Mouse (Mus musculus): Measurements from ENCODE around the gene Brd1. TPM values are rescaled to one million over a fixed set of nuclear protein-coding genes. Genes with fewer than 3 reads are reported as not detected.
"Not testable (repeated sequence)": the region's sequence is repeated elsewhere in the genome, so short reads cannot be mapped to it uniquely, and the experiment has no call there.

Brd1 gene
- polyA plus RNA-seq, 1 experiment from 2014 or later, result 10.5 TPM

- not testable (repeated sequence) for H3K9ac ChIP-seq; H3K27ac ChIP-seq; H3K4me1 ChIP-seq (replicated peaks); H3K4me3 ChIP-seq; H3K4me2 ChIP-seq; ATAC-seq (replicated peaks; ENCODE audit: insufficient number of reproducible peaks, insufficient read depth, low FRiP score, low read depth); H3K9me3 ChIP-seq (replicated peaks); H3K27me3 ChIP-seq
- WGBS, result 78% methylated on average over 13 of the region's 13 CpGs
- H3K36me3 ChIP-seq, result peaks cover 92% of the 10 kb centered on the region
Measured at GRCm38 (mm10) chr15:88706987-88707386, 27.0 kb downstream of the Brd1 start.

GRCm38 (mm10) chr15:88706320-88706719, 27.7 kb downstream of the Brd1 start:
- no peak overlapping the region for H3K4me3 ChIP-seq
- H3K4me1 ChIP-seq (replicated peaks), result no peaks in the 10 kb centered on the region
- no peaks in the 10 kb centered on the region for H3K27me3 ChIP-seq
- H3K36me3 ChIP-seq, result peaks cover 87% of the 10 kb centered on the region
- WGBS, result 87% methylated on average over 6 of the region's 6 CpGs
- no peak overlapping the region for H3K4me2 ChIP-seq
- H3K27ac ChIP-seq, result no peak overlapping the region
- ATAC-seq (replicated peaks; ENCODE audit: insufficient number of reproducible peaks, insufficient read depth, low FRiP score, low read depth), result no peak
- H3K9me3 ChIP-seq (replicated peaks), result no peaks in the 10 kb centered on the region
- no peak overlapping the region for H3K9ac ChIP-seq

GRCm38 (mm10) chr15:88704284-88704683, 29.7 kb downstream of the Brd1 start:
- no peak overlapping the region for H3K4me3 ChIP-seq
- WGBS, result 44% methylated on average over 1 of the region's 1 CpGs
- H3K4me2 ChIP-seq, result no peak overlapping the region
- H3K4me1 ChIP-seq (replicated peaks), result no peaks in the 10 kb centered on the region
- no peaks in the 10 kb centered on the region for H3K27me3 ChIP-seq
- H3K9me3 ChIP-seq (replicated peaks), result no peaks in the 10 kb centered on the region
- no peak for ATAC-seq (replicated peaks; ENCODE audit: insufficient number of reproducible peaks, insufficient read depth, low FRiP score, low read depth)
- no peak overlapping the region for H3K9ac ChIP-seq
- peaks cover 79% of the 10 kb centered on the region for H3K36me3 ChIP-seq
- no peak overlapping the region for H3K27ac ChIP-seq

DNA sequence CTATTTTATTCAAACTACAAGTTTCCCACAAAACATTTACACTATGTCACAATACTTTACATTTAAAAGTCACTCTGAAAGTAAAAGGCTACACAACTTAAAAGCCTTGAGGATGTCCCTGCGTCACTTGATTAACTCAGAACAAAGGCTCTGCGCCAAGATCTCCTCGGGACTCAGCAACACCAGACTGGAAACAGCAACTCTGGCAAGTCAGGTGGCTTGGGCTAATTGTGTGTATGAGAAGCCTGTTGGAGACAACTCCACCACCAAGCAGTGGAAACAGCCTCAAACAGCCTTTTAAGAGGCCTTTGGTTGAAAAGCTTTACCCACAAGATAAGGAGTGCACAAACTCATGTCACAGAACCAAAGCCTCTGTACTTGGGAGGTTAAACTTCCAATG, 31.5 kb downstream of the Brd1 start:
- H3K36me3 ChIP-seq, result peaks cover 69% of the 10 kb centered on the region
- H3K9ac ChIP-seq, result no peak overlapping the region
- no peaks in the 10 kb centered on the region for H3K4me1 ChIP-seq (replicated peaks)
- 56% methylated on average over 3 of the region's 3 CpGs for WGBS
- H3K27ac ChIP-seq, result no peak overlapping the region
- no peak overlapping the region for H3K4me3 ChIP-seq
- no peaks in the 10 kb centered on the region for H3K27me3 ChIP-seq
- H3K4me2 ChIP-seq, result no peak overlapping the region
- no peak for ATAC-seq (replicated peaks; ENCODE audit: insufficient number of reproducible peaks, insufficient read depth, low FRiP score, low read depth)
- no peaks in the 10 kb centered on the region for H3K9me3 ChIP-seq (replicated peaks)

- no peaks in the 10 kb centered on the region for H3K4me1 ChIP-seq (replicated peaks)
- H3K36me3 ChIP-seq, result peaks cover 66% of the 10 kb centered on the region
- no peak overlapping the region for H3K4me2 ChIP-seq
- no peak overlapping the region for H3K9ac ChIP-seq
- no peak for ATAC-seq (replicated peaks; ENCODE audit: insufficient number of reproducible peaks, insufficient read depth, low FRiP score, low read depth)
- 89% methylated on average over 18 of the region's 18 CpGs for WGBS
- no peaks in the 10 kb centered on the region for H3K27me3 ChIP-seq
- H3K27ac ChIP-seq, result no peak overlapping the region
- H3K9me3 ChIP-seq (replicated peaks), result no peaks in the 10 kb centered on the region
- H3K4me3 ChIP-seq, result no peak overlapping the region
Measured at GRCm38 (mm10) chr15:88700759-88701158, 33.3 kb downstream of the Brd1 start.

GRCm38 (mm10) chr15:88699508-88699907, 34.5 kb downstream of the Brd1 start:
- H3K27ac ChIP-seq, result no peak overlapping the region
- H3K27me3 ChIP-seq, result no peaks in the 10 kb centered on the region
- 85% methylated on average over 5 of the region's 5 CpGs for WGBS
- ATAC-seq (replicated peaks; ENCODE audit: insufficient number of reproducible peaks, insufficient read depth, low FRiP score, low read depth), result no peak
- no peak overlapping the region for H3K9ac ChIP-seq
- H3K4me3 ChIP-seq, result no peak overlapping the region
- no peak overlapping the region for H3K4me2 ChIP-seq
- no peaks in the 10 kb centered on the region for H3K9me3 ChIP-seq (replicated peaks)
- peaks cover 66% of the 10 kb centered on the region for H3K36me3 ChIP-seq
- H3K4me1 ChIP-seq (replicated peaks), result peaks cover 4% of the 10 kb centered on the region

DNA sequence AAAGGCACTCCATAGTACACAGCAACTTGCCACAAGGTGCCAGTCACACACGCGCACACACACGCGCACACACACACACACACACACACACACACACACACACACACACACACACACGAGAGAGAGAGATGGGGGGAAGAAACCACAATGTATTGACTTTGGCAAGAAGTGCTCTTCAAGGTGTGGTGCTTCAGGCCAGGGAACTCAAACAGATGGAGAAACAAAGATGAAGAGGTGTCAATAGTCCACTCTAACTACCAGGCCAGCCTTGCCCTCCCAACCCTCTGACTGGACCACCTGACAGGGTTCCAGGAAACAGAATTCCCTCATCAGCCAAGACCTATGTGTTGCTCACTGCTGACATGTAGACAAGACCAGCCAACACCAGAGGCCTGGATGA, 36.4 kb downstream of the Brd1 start:
- ATAC-seq (replicated peaks; ENCODE audit: insufficient number of reproducible peaks, insufficient read depth, low FRiP score, low read depth), result no peak
- Histone ChIP-seq H3K4me3 (no peak overlapping the region), H3K36me3 (peaks cover 61% of the 10 kb centered on the region), H3K9me3 (replicated peaks) (no peaks in the 10 kb centered on the region), H3K9ac (no peak overlapping the region), H3K27me3 (no peaks in the 10 kb centered on the region), H3K4me1 (replicated peaks) (peaks cover 17% of the 10 kb centered on the region), H3K27ac (no peak overlapping the region), H3K4me2 (no peak overlapping the region)
- WGBS, result 92% methylated on average over 5 of the region's 5 CpGs

GRCm38 (mm10) chr15:88696055-88696454, 38.0 kb downstream of the Brd1 start:
- no peak for ATAC-seq (replicated peaks; ENCODE audit: insufficient number of reproducible peaks, insufficient read depth, low FRiP score, low read depth)
- Histone ChIP-seq H3K9me3 (replicated peaks) (no peaks in the 10 kb centered on the region), H3K36me3 (peaks cover 63% of the 10 kb centered on the region), H3K4me3 (no peak overlapping the region), H3K9ac (no peak overlapping the region), H3K27ac (no peak overlapping the region), H3K4me1 (replicated peaks) (peaks cover 17% of the 10 kb centered on the region), H3K4me2 (no peak overlapping the region), H3K27me3 (no peaks in the 10 kb centered on the region)
- 93% methylated on average over 7 of the region's 7 CpGs for WGBS

- H3K4me3 ChIP-seq, result no peak overlapping the region
- peaks cover 17% of the 10 kb centered on the region for H3K4me1 ChIP-seq (replicated peaks)
- H3K27ac ChIP-seq, result no peak overlapping the region
- no peak overlapping the region for H3K9ac ChIP-seq
- no peak overlapping the region for H3K4me2 ChIP-seq
- no peaks in the 10 kb centered on the region for H3K27me3 ChIP-seq
- no peak; the same call in 1 of the 2 replicates for ATAC-seq (replicated peaks; ENCODE audit: insufficient number of reproducible peaks, insufficient read depth, low FRiP score, low read depth)
- no peaks in the 10 kb centered on the region for H3K9me3 ChIP-seq (replicated peaks)
- peaks cover 71% of the 10 kb centered on the region for H3K36me3 ChIP-seq
- 44% methylated on average over 5 of the region's 5 CpGs for WGBS
Measured at GRCm38 (mm10) chr15:88694033-88694432, 40.0 kb downstream of the Brd1 start.

DNA sequence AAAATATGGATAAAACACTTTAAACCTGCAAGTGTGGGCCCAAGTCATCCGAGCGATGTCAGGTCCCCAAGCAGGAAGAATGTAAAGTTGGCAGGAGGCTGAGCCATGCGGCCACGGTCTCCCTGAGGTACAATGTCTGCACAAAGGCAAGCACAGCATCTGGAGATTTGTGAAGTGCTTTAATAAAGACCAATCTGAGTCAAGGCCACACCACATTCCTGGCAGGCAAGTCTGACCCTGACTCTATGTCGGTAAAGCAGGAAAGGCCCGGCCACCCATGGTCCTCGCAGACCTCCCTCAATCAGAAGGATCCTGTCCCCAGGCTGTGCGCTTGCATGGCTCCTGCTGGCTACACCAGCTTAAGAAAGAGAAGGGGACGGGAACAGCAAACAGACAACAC, 41.3 kb downstream of the Brd1 start:
- ATAC-seq (replicated peaks; ENCODE audit: insufficient number of reproducible peaks, insufficient read depth, low FRiP score, low read depth), result no peak

GRCm38 (mm10) chr15:88691129-88691528, 42.9 kb downstream of the Brd1 start:
- ATAC-seq (replicated peaks; ENCODE audit: insufficient number of reproducible peaks, insufficient read depth, low FRiP score, low read depth), result no peak
- Histone ChIP-seq H3K4me3 (no peak overlapping the region), H3K9ac (no peak overlapping the region), H3K27ac (no peak overlapping the region), H3K9me3 (replicated peaks) (no peaks in the 10 kb centered on the region), H3K27me3 (no peaks in the 10 kb centered on the region), H3K4me2 (no peak overlapping the region), H3K36me3 (peaks cover 80% of the 10 kb centered on the region), H3K4me1 (replicated peaks) (peaks cover 17% of the 10 kb centered on the region)
- WGBS, result 91% methylated on average over 12 of the region's 12 CpGs

More for the DNA sequence above, 41.3 kb downstream of the Brd1 start:
- Histone ChIP-seq H3K4me1 (replicated peaks) (peaks cover 17% of the 10 kb centered on the region), H3K9ac (no peak overlapping the region), H3K9me3 (replicated peaks) (no peaks in the 10 kb centered on the region), H3K27ac (no peak overlapping the region), H3K4me3 (no peak overlapping the region), H3K27me3 (no peaks in the 10 kb centered on the region), H3K36me3 (peaks cover 78% of the 10 kb centered on the region), H3K4me2 (no peak overlapping the region)
- WGBS, result 72% methylated on average over 9 of the region's 9 CpGs

DNA sequence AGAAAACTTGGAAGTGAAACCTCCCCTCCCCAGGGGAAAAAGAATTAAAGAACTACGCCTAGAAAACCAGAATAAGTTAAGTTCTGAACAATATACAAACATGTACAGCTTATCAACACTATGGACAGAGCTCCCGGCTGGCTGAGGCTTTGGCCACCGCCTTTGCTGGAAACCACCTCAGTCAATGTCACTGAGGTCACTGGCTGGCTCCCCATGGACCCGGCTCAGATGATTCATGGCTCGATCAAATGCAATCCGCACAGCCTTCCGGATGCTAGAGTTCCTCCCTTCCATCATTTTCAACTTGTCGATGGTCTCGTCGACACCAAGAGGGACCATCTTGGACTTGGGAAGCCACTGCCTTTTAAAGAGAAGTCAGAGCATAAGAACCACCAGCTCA, 45.9 kb downstream of the Brd1 start:
- H3K9ac ChIP-seq, result no peak overlapping the region
- no peak for ATAC-seq (replicated peaks; ENCODE audit: insufficient number of reproducible peaks, insufficient read depth, low FRiP score, low read depth)
- H3K36me3 ChIP-seq, result peaks cover 66% of the 10 kb centered on the region

More for the DNA sequence above, 45.9 kb downstream of the Brd1 start:
- WGBS, result 70% methylated on average over 10 of the region's 10 CpGs
- Histone ChIP-seq H3K27me3 (no peaks in the 10 kb centered on the region), H3K9me3 (replicated peaks) (no peaks in the 10 kb centered on the region), H3K27ac (no peak overlapping the region), H3K4me3 (no peak overlapping the region), H3K4me1 (replicated peaks) (0 out of 2 replicates have a peak, but pooled peaks cover 2% of the 10 kb centered on the region), H3K4me2 (no peak overlapping the region)
